Mouse (Mus musculus): ENCODE results near the gene Trmo. TPM values are rescaled to one million over a fixed set of nuclear protein-coding genes. Genes with fewer than 3 reads are reported as not detected.

Gene Trmo
- polyA plus RNA-seq, 1 experiment from 2014 or later = 8.0 TPM

DNA sequence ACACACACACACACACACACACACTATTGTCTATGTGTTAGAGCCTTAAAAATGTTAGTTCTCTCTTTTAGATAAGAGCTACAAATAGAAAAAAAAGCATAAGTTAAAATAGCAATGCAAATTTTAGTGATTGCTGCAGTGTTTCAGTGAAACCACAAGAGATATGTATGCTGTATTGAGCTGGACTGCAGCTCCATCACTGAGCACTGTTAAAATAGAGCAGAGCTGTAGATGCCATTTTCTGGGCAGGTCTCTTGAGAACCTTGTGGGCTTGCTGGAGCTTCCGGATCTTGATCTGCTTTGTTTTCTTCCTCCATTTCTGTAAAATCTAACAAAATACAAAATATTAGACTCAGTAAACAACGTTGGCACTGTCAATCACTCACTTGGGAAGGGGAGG lies 5.2 kb upstream of the Trmo start:
- ATAC-seq (ENCODE audit: insufficient number of reproducible peaks, insufficient read depth, low FRiP score, low read depth) = no peak
- WGBS = 83% methylated on average over 2 of the region's 2 CpGs
- 0 out of 4 replicates have a peak, but pooled peaks cover 0 to 3% of the 10 kb centered on the region in 2 experiments for H3K4me1 ChIP-seq (ENCODE audit: control insufficient read depth in 2 of 2, insufficient read depth in 2 of 2, low read length in 2 of 2)

DNA sequence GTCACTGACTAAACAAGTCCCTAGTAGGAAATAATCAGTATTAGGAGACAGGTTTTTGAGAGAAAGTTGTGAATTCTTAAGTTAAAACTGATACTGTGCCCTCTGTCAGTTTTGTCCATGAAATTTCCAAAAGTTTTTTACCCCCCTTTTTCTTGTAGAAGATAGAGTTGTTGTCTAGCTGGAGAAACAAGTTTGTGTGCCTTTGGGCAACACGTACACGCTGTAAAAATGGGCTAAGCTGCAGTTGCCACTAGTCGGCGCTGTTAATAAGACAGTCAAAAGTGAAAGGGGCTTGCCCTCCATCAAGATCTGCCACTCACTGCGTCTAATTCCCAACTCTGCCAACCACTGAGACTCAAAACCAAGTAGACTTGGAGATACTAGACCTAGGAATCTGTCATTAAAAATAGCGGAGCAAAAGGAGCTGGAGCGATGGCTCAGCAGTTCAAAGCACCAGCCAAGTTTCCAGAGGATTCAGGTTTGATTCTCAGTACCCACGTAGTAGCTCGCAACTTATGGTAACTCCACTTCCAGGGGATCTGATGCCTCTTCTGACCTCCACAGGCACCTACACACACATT lies 1.2 kb upstream of the Trmo start:
- H3K4me2 ChIP-seq (ENCODE audit: low read length) = peak overlapping the region; percentile 70
- H3K27me3 ChIP-seq (ENCODE audit: control insufficient read depth, insufficient read depth, low read length) = no peaks in the 10 kb centered on the region
- H3K4me3 ChIP-seq (ENCODE audit: control insufficient read depth in 1 of 2, insufficient read depth in 1 of 2, low read depth in 1 of 2, low read length in 2 of 2) = peak overlapping the region in 1 of 2 experiments; percentile 66; a peak in 2 of 4 replicates
- 23% methylated on average over 9 of the region's 9 CpGs for WGBS
- H3K27ac ChIP-seq (replicated peaks in 1 of 2; ENCODE audit: control insufficient read depth in 1 of 2, insufficient read depth in 1 of 2, low read depth in 2 of 2, low read length in 2 of 2) = no peak overlapping the region; a peak in 1 of 4 replicates
- ATAC-seq (ENCODE audit: insufficient number of reproducible peaks, insufficient read depth, low FRiP score, low read depth) = no peak
- H3K4me1 ChIP-seq (ENCODE audit: control insufficient read depth in 2 of 2, insufficient read depth in 2 of 2, low read length in 2 of 2) = 0 out of 4 replicates have a peak, but pooled peaks cover 0 to 3% of the 10 kb centered on the region in 2 experiments
- H3K9me3 ChIP-seq (ENCODE audit: control insufficient read depth, low read length) = no peaks in the 10 kb centered on the region
- peak overlapping the region; percentile 90 for H3K9ac ChIP-seq (ENCODE audit: low read length)
- peaks cover 22% of the 10 kb centered on the region for H3K36me3 ChIP-seq (ENCODE audit: control insufficient read depth, insufficient read depth, low read length)

More for the DNA sequence above, 5.2 kb upstream of the Trmo start:
- Histone ChIP-seq H3K9me3 (ENCODE audit: control insufficient read depth, low read length) (no peaks in the 10 kb centered on the region), H3K36me3 (ENCODE audit: control insufficient read depth, insufficient read depth, low read length) (no peaks in the 10 kb centered on the region), H3K9ac (ENCODE audit: low read length) (no peak overlapping the region), H3K27ac (replicated peaks in 1 of 2; ENCODE audit: control insufficient read depth in 1 of 2, insufficient read depth in 1 of 2, low read depth in 2 of 2, low read length in 2 of 2) (no peak overlapping the region), H3K4me3 (ENCODE audit: control insufficient read depth in 1 of 2, insufficient read depth in 1 of 2, low read depth in 1 of 2, low read length in 2 of 2) (no peak overlapping the region), H3K4me2 (ENCODE audit: low read length) (no peak overlapping the region), H3K27me3 (ENCODE audit: control insufficient read depth, insufficient read depth, low read length) (no peaks in the 10 kb centered on the region)

DNA sequence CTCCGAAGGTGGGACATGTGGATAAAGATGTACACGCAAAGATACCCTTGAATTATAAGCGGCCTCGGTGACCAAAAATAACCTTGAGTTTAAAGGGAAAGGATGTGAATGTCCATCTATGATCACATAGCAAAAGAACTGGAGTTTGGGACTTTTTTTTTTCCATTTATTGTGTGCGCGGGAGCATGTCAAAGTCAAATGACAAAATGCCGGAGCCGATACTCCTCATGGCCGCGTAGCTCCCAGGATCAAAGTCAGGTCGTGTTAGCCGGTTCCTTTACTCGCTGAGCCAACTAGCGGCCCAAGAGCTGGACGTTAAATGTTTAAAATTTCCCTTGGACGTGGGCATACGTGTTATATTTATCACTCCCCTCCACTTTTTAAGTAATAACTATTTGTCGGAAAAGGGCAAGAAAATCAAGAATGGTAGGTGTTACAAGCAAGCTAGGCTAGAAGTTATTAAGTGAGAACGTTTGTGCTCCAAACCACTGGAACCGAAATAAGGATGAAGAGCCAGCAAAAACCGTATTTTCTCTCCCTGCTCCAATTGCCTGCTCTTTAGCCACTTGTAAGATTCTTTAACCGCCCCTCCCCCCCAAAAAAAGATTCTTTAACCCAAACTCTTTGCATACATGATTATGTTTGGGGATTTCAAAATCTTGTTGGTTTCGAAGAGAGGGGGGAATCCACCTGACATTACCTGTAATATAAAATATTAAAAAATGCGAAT lies 540 bp upstream of the Trmo start:
- H3K4me1 ChIP-seq (ENCODE audit: control insufficient read depth in 2 of 2, insufficient read depth in 2 of 2, low read length in 2 of 2) = 0 out of 4 replicates have a peak, but pooled peaks cover 0 to 3% of the 10 kb centered on the region in 2 experiments
- peaks cover 29% of the 10 kb centered on the region for H3K36me3 ChIP-seq (ENCODE audit: control insufficient read depth, insufficient read depth, low read length)
- peak overlapping the region; percentile 92 to 97 for H3K27ac ChIP-seq (replicated peaks in 1 of 2; ENCODE audit: control insufficient read depth in 1 of 2, insufficient read depth in 1 of 2, low read depth in 2 of 2, low read length in 2 of 2)
- no peak for ATAC-seq (ENCODE audit: insufficient number of reproducible peaks, insufficient read depth, low FRiP score, low read depth)
- peak overlapping the region; percentile 90 for H3K9ac ChIP-seq (ENCODE audit: low read length)
- H3K4me3 ChIP-seq (ENCODE audit: control insufficient read depth in 1 of 2, insufficient read depth in 1 of 2, low read depth in 1 of 2, low read length in 2 of 2) = peak overlapping the region; percentile 66 to 87
- H3K9me3 ChIP-seq (ENCODE audit: control insufficient read depth, low read length) = no peaks in the 10 kb centered on the region
- H3K4me2 ChIP-seq (ENCODE audit: low read length) = peak overlapping the region; percentile 70
- H3K27me3 ChIP-seq (ENCODE audit: control insufficient read depth, insufficient read depth, low read length) = no peaks in the 10 kb centered on the region
- WGBS = 2% methylated on average over 24 of the region's 24 CpGs

DNA sequence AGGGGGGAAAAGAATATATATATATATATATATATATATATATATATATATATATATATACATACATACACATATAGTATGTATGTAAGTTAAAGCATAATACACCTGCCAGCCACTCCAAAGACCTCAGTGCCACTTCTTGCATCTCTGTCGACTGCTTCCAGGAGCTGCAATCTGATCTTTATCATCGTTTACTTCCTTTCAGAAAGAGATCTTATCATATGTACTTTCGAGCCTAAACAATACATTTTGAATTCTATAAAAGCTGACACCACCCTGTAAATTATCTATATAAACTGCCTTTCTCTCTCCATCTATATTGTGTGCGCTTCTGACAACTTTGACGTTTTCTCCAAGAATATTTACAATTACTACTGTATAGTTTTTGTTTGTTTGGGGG lies 681 bp downstream of the Trmo start:
- 0 out of 4 replicates have a peak, but pooled peaks cover 0 to 3% of the 10 kb centered on the region in 2 experiments for H3K4me1 ChIP-seq (ENCODE audit: control insufficient read depth in 2 of 2, insufficient read depth in 2 of 2, low read length in 2 of 2)
- H3K4me2 ChIP-seq (ENCODE audit: low read length) = peak overlapping the region; percentile 70
- H3K27ac ChIP-seq (replicated peaks in 1 of 2; ENCODE audit: control insufficient read depth in 1 of 2, insufficient read depth in 1 of 2, low read depth in 2 of 2, low read length in 2 of 2) = no peak overlapping the region
- H3K4me3 ChIP-seq (ENCODE audit: control insufficient read depth in 1 of 2, insufficient read depth in 1 of 2, low read depth in 1 of 2, low read length in 2 of 2) = peak overlapping the region; percentile 66 to 87; a peak in 3 of 4 replicates
- no peaks in the 10 kb centered on the region for H3K9me3 ChIP-seq (ENCODE audit: control insufficient read depth, low read length)
- peaks cover 42% of the 10 kb centered on the region for H3K36me3 ChIP-seq (ENCODE audit: control insufficient read depth, insufficient read depth, low read length)
- no peaks in the 10 kb centered on the region for H3K27me3 ChIP-seq (ENCODE audit: control insufficient read depth, insufficient read depth, low read length)
- 26% methylated on average over 5 of the region's 5 CpGs for WGBS
- H3K9ac ChIP-seq (ENCODE audit: low read length) = peak overlapping the region; percentile 90
- no peak for ATAC-seq (ENCODE audit: insufficient number of reproducible peaks, insufficient read depth, low FRiP score, low read depth)

DNA sequence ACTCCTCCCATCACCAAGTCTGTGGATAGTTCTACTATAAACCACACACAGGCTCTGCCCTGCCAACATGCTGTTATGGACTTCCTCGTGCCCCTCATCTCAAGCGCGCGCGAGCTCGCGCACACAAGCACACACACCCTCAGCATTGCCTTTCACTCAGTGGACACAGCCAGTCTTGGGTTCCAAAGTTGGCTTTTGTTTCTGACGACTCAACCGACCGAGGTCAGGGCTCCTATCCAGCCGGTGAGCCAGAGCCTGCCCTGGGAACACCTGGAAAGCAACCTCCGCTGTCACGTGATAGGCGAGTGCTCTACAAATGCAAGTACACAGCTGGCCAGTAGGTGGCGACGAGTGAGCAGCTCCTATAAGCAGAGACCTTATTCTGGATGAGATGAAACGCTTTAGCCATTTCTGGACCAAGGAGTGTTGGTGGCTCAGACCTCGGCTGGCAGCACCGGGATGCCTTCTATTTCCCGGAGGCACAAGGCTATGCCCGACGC lies 14.3 kb downstream of the Trmo start:
- Histone ChIP-seq H3K4me3 (ENCODE audit: control insufficient read depth in 1 of 2, insufficient read depth in 1 of 2, low read depth in 1 of 2, low read length in 2 of 2) (peak overlapping the region; percentile 21 to 36), H3K4me2 (ENCODE audit: low read length) (peak overlapping the region; percentile 80), H3K9me3 (ENCODE audit: control insufficient read depth, low read length) (no peaks in the 10 kb centered on the region), H3K27me3 (ENCODE audit: control insufficient read depth, insufficient read depth, low read length) (no peaks in the 10 kb centered on the region), H3K4me1 (ENCODE audit: control insufficient read depth in 2 of 2, insufficient read depth in 2 of 2, low read length in 2 of 2) (peaks cover 6 to 19% of the 10 kb centered on the region in 2 experiments), H3K36me3 (ENCODE audit: control insufficient read depth, insufficient read depth, low read length) (peaks cover 38% of the 10 kb centered on the region), H3K27ac (replicated peaks in 1 of 2; ENCODE audit: control insufficient read depth in 1 of 2, insufficient read depth in 1 of 2, low read depth in 2 of 2, low read length in 2 of 2) (no peak overlapping the region), H3K9ac (ENCODE audit: low read length) (peak overlapping the region; percentile 65; the same call in 1 of the 2 replicates)
- 18% methylated on average over 22 of the region's 22 CpGs for WGBS
- ATAC-seq (ENCODE audit: insufficient number of reproducible peaks, insufficient read depth, low FRiP score, low read depth) = peak; percentile 22; the same call in 1 of the 2 replicates

DNA sequence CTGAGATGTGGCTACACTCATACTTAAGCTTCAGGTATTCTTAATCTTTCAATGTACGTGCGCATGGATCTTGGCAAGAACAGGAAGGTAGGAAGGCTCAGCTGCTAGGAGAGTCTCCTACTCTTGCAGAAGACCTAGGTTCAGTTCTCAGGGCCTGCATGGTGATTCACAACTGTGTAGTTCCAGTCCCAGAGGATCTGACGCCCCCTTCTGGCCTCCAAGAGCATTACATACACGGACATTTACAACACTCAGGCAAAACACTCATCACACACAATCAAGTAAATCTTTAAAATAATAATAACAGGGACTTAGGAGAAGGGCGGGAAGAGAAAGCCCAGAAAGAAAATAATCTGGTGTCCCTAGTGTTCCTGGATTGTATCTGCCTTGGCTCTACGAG lies 14.8 kb downstream of the Trmo start:
- Histone ChIP-seq H3K36me3 (ENCODE audit: control insufficient read depth, insufficient read depth, low read length) (peaks cover 33% of the 10 kb centered on the region), H3K9me3 (ENCODE audit: control insufficient read depth, low read length) (no peaks in the 10 kb centered on the region), H3K4me2 (ENCODE audit: low read length) (peak overlapping the region; percentile 80), H3K4me3 (ENCODE audit: control insufficient read depth in 1 of 2, insufficient read depth in 1 of 2, low read depth in 1 of 2, low read length in 2 of 2) (peak overlapping the region; percentile 21 to 36), H3K4me1 (ENCODE audit: control insufficient read depth in 2 of 2, insufficient read depth in 2 of 2, low read length in 2 of 2) (peaks cover 6 to 19% of the 10 kb centered on the region in 2 experiments), H3K9ac (ENCODE audit: low read length) (peak overlapping the region; percentile 65; the same call in 1 of the 2 replicates), H3K27ac (replicated peaks in 1 of 2; ENCODE audit: control insufficient read depth in 1 of 2, insufficient read depth in 1 of 2, low read depth in 2 of 2, low read length in 2 of 2) (no peak overlapping the region), H3K27me3 (ENCODE audit: control insufficient read depth, insufficient read depth, low read length) (no peaks in the 10 kb centered on the region)
- 53% methylated on average over 6 of the region's 6 CpGs for WGBS
- ATAC-seq (ENCODE audit: insufficient number of reproducible peaks, insufficient read depth, low FRiP score, low read depth) = no peak

DNA sequence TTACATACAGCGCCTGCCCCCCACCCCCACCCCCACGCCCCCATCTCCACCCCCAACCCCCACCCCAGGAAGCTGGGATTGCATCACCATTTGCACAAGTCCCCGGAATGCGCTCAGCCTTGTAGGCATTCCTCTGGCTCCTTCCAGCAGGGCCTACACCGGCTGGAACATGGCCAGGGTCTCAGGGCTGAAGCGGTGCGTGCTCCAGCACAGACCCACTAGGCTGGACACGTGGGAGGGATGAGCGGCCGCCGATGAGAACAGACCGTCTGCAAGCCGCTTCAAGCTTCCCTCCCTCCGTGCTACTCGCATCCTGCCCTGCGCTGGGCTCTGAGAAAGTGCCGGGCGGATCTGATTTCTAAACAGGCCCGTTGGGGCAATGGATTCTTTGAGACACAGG lies 18.2 kb downstream of the Trmo start:
- no peak overlapping the region for H3K27ac ChIP-seq (replicated peaks in 1 of 2; ENCODE audit: control insufficient read depth in 1 of 2, insufficient read depth in 1 of 2, low read depth in 2 of 2, low read length in 2 of 2)
- peak overlapping the region; percentile 62 for H3K4me2 ChIP-seq (ENCODE audit: low read length)
- ATAC-seq (ENCODE audit: insufficient number of reproducible peaks, insufficient read depth, low FRiP score, low read depth) = peak; percentile 72
- H3K9ac ChIP-seq (ENCODE audit: low read length) = no peak overlapping the region
- H3K4me1 ChIP-seq (ENCODE audit: control insufficient read depth in 2 of 2, insufficient read depth in 2 of 2, low read length in 2 of 2) = peaks cover 6 to 24% of the 10 kb centered on the region in 2 experiments
- peaks cover 9% of the 10 kb centered on the region; the same call in 1 of the 2 replicates for H3K27me3 ChIP-seq (ENCODE audit: control insufficient read depth, insufficient read depth, low read length)
- 0 out of 2 replicates have a peak, but pooled peaks cover 2% of the 10 kb centered on the region for H3K9me3 ChIP-seq (ENCODE audit: control insufficient read depth, low read length)
- H3K36me3 ChIP-seq (ENCODE audit: control insufficient read depth, insufficient read depth, low read length) = peaks cover under 1% of the 10 kb centered on the region; the same call in 1 of the 2 replicates
- 0% methylated on average over 19 of the region's 19 CpGs for WGBS
- H3K4me3 ChIP-seq (ENCODE audit: control insufficient read depth in 1 of 2, insufficient read depth in 1 of 2, low read depth in 1 of 2, low read length in 2 of 2) = peak overlapping the region in 1 of 2 experiments; percentile 26; a peak in 2 of 4 replicates
